30 mouse cellular contexts compared by ENCODE assay signal in the genomic region with DNA sequence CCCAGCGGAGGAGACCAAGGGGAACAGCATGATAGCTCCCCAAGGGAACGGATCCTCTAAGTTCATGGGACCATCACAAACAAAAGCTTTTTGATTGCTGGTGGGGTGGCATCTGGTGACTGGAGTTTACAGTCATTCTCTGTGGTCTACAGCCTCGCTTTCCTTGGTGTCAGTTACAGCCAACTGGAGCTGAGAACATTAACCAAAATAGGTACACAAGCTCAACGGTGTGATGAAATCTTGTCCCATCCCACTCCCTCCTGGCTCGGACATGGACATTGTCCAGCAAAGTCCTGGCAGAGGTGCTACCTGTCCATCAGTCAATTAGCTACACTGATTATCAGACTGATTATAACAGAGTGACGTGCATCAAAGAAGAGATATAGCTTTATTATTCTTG. TPM values are rescaled to one million over a fixed set of nuclear protein-coding genes. Genes with fewer than 3 reads are reported as not detected.
"Had no signal": no experiment of that assay in that cellular context is flagged by ENCODE, and none has a peak within 500 bp of the region (broad histone marks: within the 10 kb centered on the region; RNA-seq: fewer than 3 reads in every experiment).

No protein-coding gene starts in this region.

- H3K9ac ChIP-seq: limb, embryonic 12.5 days; limb, embryonic 15.5 days; lung, embryonic 15.5 days; neural tube, embryonic 12.5 days; neural tube, embryonic 15.5 days had no signal

- H3K27ac ChIP-seq: kidney, postnatal 0 days; limb, embryonic 12.5 days; limb, embryonic 15.5 days; lung, embryonic 15.5 days; neural tube, embryonic 12.5 days; neural tube, embryonic 15.5 days; stomach, postnatal 0 days had no signal

- H3K9me3 ChIP-seq: limb, embryonic 12.5 days; limb, embryonic 15.5 days; lung, embryonic 15.5 days; neural tube, embryonic 15.5 days had no signal

- H3K4me3 ChIP-seq: limb, embryonic 12.5 days; limb, embryonic 15.5 days; lung, embryonic 15.5 days; neural tube, embryonic 12.5 days; neural tube, embryonic 15.5 days had no signal

- H3K27me3 ChIP-seq: limb, embryonic 12.5 days; limb, embryonic 15.5 days; lung, embryonic 15.5 days; neural tube, embryonic 12.5 days; neural tube, embryonic 15.5 days had no signal

- ATAC-seq: intestine, postnatal 0 days had no signal

- DNase-seq: kidney, adult 2 months; kidney, postnatal 25 days; left cerebral cortex, postnatal 4 days; lung, adult 18-20 months; lung, postnatal 10 days; lung, postnatal 4 days; midbrain, embryonic 14.5 days; right cerebral cortex, adult 18-20 months; right cerebral cortex, postnatal 14 days; right cerebral cortex, postnatal 4 days; thymus, adult 2 months; thymus, postnatal 14 days; thymus, postnatal 4 days had no signal

- H3K4me2 ChIP-seq: limb, embryonic 12.5 days; limb, embryonic 15.5 days; lung, embryonic 15.5 days; midbrain, embryonic 11.5 days; neural tube, embryonic 12.5 days; neural tube, embryonic 15.5 days had no signal

- H3K36me3 ChIP-seq: limb, embryonic 12.5 days; limb, embryonic 15.5 days; lung, embryonic 15.5 days; neural tube, embryonic 12.5 days; neural tube, embryonic 15.5 days had no signal

- H3K4me1 ChIP-seq: limb, embryonic 12.5 days; limb, embryonic 15.5 days; lung, embryonic 15.5 days; neural tube, embryonic 12.5 days; neural tube, embryonic 15.5 days had no signal

RNA-seq across cellular contexts. Expression of a gene that starts 15.6 kb away (rescaled TPM):
- total RNA-seq: left cerebral cortex, adult 8-10 months; left cerebral cortex, postnatal 14 days; left cerebral cortex, postnatal 4 days; megakaryocyte progenitor cell, adult 5-6 weeks; megakaryocyte-erythroid progenitor cell, adult 5-6 weeks; midbrain, postnatal 0 days had no signal
- polyA plus RNA-seq: intestine, postnatal 0 days; kidney, adult 2 months; kidney, embryonic 14.5 days; kidney, postnatal 0 days; limb, embryonic 12.5 days; limb, embryonic 15.5 days; lung, embryonic 15.5 days; midbrain, embryonic 11.5 days; midbrain, embryonic 14.5 days; midbrain, postnatal 0 days; neural tube, embryonic 12.5 days; neural tube, embryonic 15.5 days; stomach, embryonic 14.5 days; thymus, adult 2 months had no signal

RNA-seq across cellular contexts. Expression of a gene that starts 23.5 kb away (rescaled TPM):
- total RNA-seq: layer of hippocampus, postnatal 14 days had no signal
- polyA plus RNA-seq: midbrain, embryonic 14.5 days; neural tube, embryonic 15.5 days had no signal
